Comparison of ENCODE assay signal across 8 mouse cellular contexts in the genomic region with DNA sequence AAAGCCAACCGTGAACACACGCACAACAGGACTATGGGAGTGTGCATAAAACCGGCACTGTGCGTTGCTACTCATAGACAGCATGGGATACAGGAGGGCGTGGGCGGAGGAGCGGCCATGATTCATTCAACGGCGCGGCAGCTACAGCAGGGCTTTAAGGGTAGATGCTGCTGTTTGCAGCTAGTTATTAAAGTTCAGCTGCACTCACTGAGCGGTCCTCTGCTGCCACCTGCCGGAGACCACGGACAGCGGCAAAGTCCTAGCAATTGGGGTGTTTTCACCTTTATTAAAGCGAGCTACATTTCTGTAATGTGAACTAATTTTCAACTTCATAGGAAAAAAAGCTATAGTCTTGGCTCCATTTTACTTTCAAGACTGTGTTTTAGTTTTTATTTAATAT.
DNase-seq lines count a peak whose midpoint lies in the region; ATAC-seq and TF ChIP-seq lines count a peak whose summit lies in the region.

No protein-coding gene starts in this region.

- no peaks in the 10 kb centered on the region for H3K79me2 ChIP-seq in MEL (ENCODE audit: control insufficient read depth, insufficient read depth, low read length, poor library complexity)

- H3K4me2 ChIP-seq in forebrain, embryonic 12.5 days, result no peak overlapping the region
- no peak overlapping the region for H3K4me2 ChIP-seq in hindbrain, embryonic 15.5 days

- H3K36me3 ChIP-seq in MEL (ENCODE audit: control insufficient read depth in 1 of 2, insufficient read depth in 2 of 2, low read length in 2 of 2), result peaks cover 0 to 1% of the 10 kb centered on the region in 2 experiments; a peak in 1 of 4 replicates
- H3K36me3 ChIP-seq in forebrain, embryonic 12.5 days (replicated peaks), result peaks cover 72% of the 10 kb centered on the region
- H3K36me3 ChIP-seq in hindbrain, embryonic 15.5 days, result peaks cover 64% of the 10 kb centered on the region

- H3K9me3 ChIP-seq in MEL (replicated peaks; ENCODE audit: insufficient read depth, low read length), result no peaks in the 10 kb centered on the region
- H3K9me3 ChIP-seq in forebrain, embryonic 12.5 days, result no peaks in the 10 kb centered on the region
- no peaks in the 10 kb centered on the region for H3K9me3 ChIP-seq in hindbrain, embryonic 15.5 days

- H3K4me3 ChIP-seq in MEL (ENCODE audit: control insufficient read depth in 1 of 2, insufficient read depth in 1 of 2, low read depth in 2 of 2, low read length in 2 of 2), result no peak overlapping the region
- H3K4me3 ChIP-seq in forebrain, embryonic 12.5 days (replicated peaks), result no peak overlapping the region
- H3K4me3 ChIP-seq in hindbrain, embryonic 15.5 days, result no peak overlapping the region

- H3K27me3 ChIP-seq in MEL (ENCODE audit: control insufficient read depth in 1 of 2, insufficient read depth in 2 of 2, low read length in 2 of 2), result no peaks in the 10 kb centered on the region
- no peaks in the 10 kb centered on the region for H3K27me3 ChIP-seq in forebrain, embryonic 12.5 days
- H3K27me3 ChIP-seq in hindbrain, embryonic 15.5 days, result no peaks in the 10 kb centered on the region

- WGBS in forebrain, embryonic 12.5 days, result 39% methylated on average over 15 of the region's 15 CpGs
- 42% methylated on average over 15 of the region's 15 CpGs for WGBS in hindbrain, embryonic 15.5 days

- TF ChIP-seq CTCF in MEL (IDR thresholded peaks at IDR 0.05 in 2 of 3, conservative IDR thresholded peaks at IDR 0.05 in 1 of 3; ENCODE audit: control insufficient read depth in 1 of 3, insufficient read depth in 1 of 3, low read depth in 2 of 3, low read length in 3 of 3, poor library complexity in 1 of 3, severe bottlenecking in 1 of 3), result peak; percentile 89 to 98 (median 93)

- no peak overlapping the region for H3K27ac ChIP-seq in MEL (ENCODE audit: control insufficient read depth, low read depth, low read length)
- no peak overlapping the region for H3K27ac ChIP-seq in forebrain, embryonic 12.5 days
- no peak overlapping the region for H3K27ac ChIP-seq in hindbrain, embryonic 15.5 days (replicated peaks)

- no peak for TF ChIP-seq POLR2A in MEL (IDR thresholded peaks at IDR 0.05; ENCODE audit: control insufficient read depth in 1 of 2, insufficient read depth in 1 of 2, low read depth in 1 of 2, low read length in 2 of 2, poor library complexity in 1 of 2)

- peak; percentile 91 for DNase-seq in MEL (ENCODE audit: low read depth, low spot score)
- peak; percentile 66 to 95 for DNase-seq in layer of hippocampus, postnatal 25 days (ENCODE audit: extremely low spot score in 1 of 2, low spot score in 1 of 2)
- DNase-seq in lung, postnatal 14 days, result peak; percentile 86
- DNase-seq in retina, adult 2 months (ENCODE audit: low read depth, low spot score), result peak; percentile 37
- DNase-seq in thymus, postnatal 36 days, result peak; percentile 55 to 66

- H3K9ac ChIP-seq in MEL (ENCODE audit: control insufficient read depth, low read depth, low read length, poor library complexity, severe bottlenecking), result no peak overlapping the region
- no peak overlapping the region for H3K9ac ChIP-seq in forebrain, embryonic 12.5 days
- no peak overlapping the region for H3K9ac ChIP-seq in hindbrain, embryonic 15.5 days

- ATAC-seq in cerebellum, adult (ENCODE audit: insufficient number of reproducible peaks, low FRiP score, low TSS enrichment), result peak; percentile 64
- peak; percentile 80; the same call in 1 of the 2 replicates for ATAC-seq in forebrain, embryonic 12.5 days (ENCODE audit: low FRiP score)
- peak; percentile 59; the same call in 1 of the 2 replicates for ATAC-seq in hindbrain, embryonic 15.5 days (ENCODE audit: low FRiP score, low read depth)

- H3K4me1 ChIP-seq in MEL (ENCODE audit: control insufficient read depth in 1 of 2, insufficient read depth in 2 of 2, low read length in 2 of 2), result peaks cover 0 to 4% of the 10 kb centered on the region in 2 experiments; a peak in 1 of 4 replicates
- H3K4me1 ChIP-seq in forebrain, embryonic 12.5 days, result no peaks in the 10 kb centered on the region
- no peaks in the 10 kb centered on the region for H3K4me1 ChIP-seq in hindbrain, embryonic 15.5 days (replicated peaks)

- TF ChIP-seq RAD21 in MEL (IDR thresholded peaks at IDR 0.05; ENCODE audit: low read depth, low read length), result peak; percentile 95

- no peak for TF ChIP-seq EP300 in MEL (IDR thresholded peaks at IDR 0.05; ENCODE audit: low read depth in 1 of 2, low read length in 2 of 2)

TF ChIP-seq in MEL, 35 proteins besides CTCF, POLR2A, EP300 and RAD21:
- 0 out of 2 replicates have a peak, but pooled peaks have one; percentile 14 for TF ChIP-seq TCF12 (IDR thresholded peaks at IDR 0.05; ENCODE audit: low read depth, low read length)
- no peak for TF ChIP-seq GATA1 (IDR thresholded peaks at IDR 0.05; ENCODE audit: low read depth, low read length)
- TF ChIP-seq NELFE (IDR thresholded peaks at IDR 0.05; ENCODE audit: low read depth, low read length), result no peak; the same call in 1 of the 2 replicates
- TF ChIP-seq SIN3A (IDR thresholded peaks at IDR 0.05; ENCODE audit: low read length), result peak; percentile 77
- TF ChIP-seq TBP (IDR thresholded peaks at IDR 0.05; ENCODE audit: low read depth, low read length), result 0 out of 2 replicates have a peak, but pooled peaks have one; percentile 14
- TF ChIP-seq JUND (IDR thresholded peaks at IDR 0.05; ENCODE audit: low read depth, low read length), result peak; percentile 51; the same call in 1 of the 2 replicates
- TF ChIP-seq E2F4 (IDR thresholded peaks at IDR 0.05; ENCODE audit: borderline replicate concordance, low read depth, low read length), result peak; percentile 38; the same call in 1 of the 2 replicates
- no peak for TF ChIP-seq TAL1 (IDR thresholded peaks at IDR 0.05; ENCODE audit: low read length)
- TF ChIP-seq ZC3H11A (IDR thresholded peaks at IDR 0.05; ENCODE audit: low read depth, low read length), result peak; percentile 82
- TF ChIP-seq ZNF384 (IDR thresholded peaks at IDR 0.05; ENCODE audit: low read depth, low read length), result peak; percentile 86
- TF ChIP-seq HCFC1 (IDR thresholded peaks at IDR 0.05; ENCODE audit: low read depth, low read length), result 0 out of 2 replicates have a peak, but pooled peaks have one; percentile 24
- 0 out of 2 replicates have a peak, but pooled peaks have one; percentile 27 for TF ChIP-seq MXI1 (IDR thresholded peaks at IDR 0.05; ENCODE audit: low read depth, low read length)
- no peak for TF ChIP-seq POLR2AphosphoS2 (IDR thresholded peaks at IDR 0.05; ENCODE audit: low read length)
- no peak for TF ChIP-seq MAFK (IDR thresholded peaks at IDR 0.05; ENCODE audit: borderline replicate concordance, low read depth, low read length)
- TF ChIP-seq SMC3 (IDR thresholded peaks at IDR 0.05; ENCODE audit: low read depth, low read length), result peak; percentile 93
- TF ChIP-seq MYC (IDR thresholded peaks at IDR 0.05; ENCODE audit: low read depth, low read length), result peak; percentile 65; the same call in 1 of the 2 replicates
- TF ChIP-seq CHD1 (IDR thresholded peaks at IDR 0.05; ENCODE audit: low read depth, low read length), result no peak
- TF ChIP-seq GABPA (IDR thresholded peaks at IDR 0.05; ENCODE audit: low read depth, low read length), result no peak
TF ChIP-seq in MEL: peak in this region for 11.

Comparison
In these comparisons a context has a peak if more than half of its experiments do, and no peak if none do; other contexts are left out.
1. DNase-seq: peak in every context shown above with its lines; median percentile 91 in MEL; 86 in lung, postnatal 14 days; 80 in layer of hippocampus, postnatal 25 days; 60 in thymus, postnatal 36 days; 37 in retina, adult 2 months.